Mouse (Mus musculus) liver, postnatal 0 days (tissue): ENCODE measurements around the gene Plxdc1. TPM values are rescaled to one million over a fixed set of nuclear protein-coding genes. Genes with fewer than 3 reads are reported as not detected.
A peak's percentile ranks its signal among the peaks of the same experiment; 100 is the strongest.

ENCODE experiments used
- ATAC-seq: fragments of 200-750 bp; cut with Nextera tagmentation; 2 replicates; pipeline ENCODE4 v1.8.0; 2017; ENCODE audit warnings: mild to moderate bottlenecking, moderate library complexity
- DNase-seq: peaks from one replicate; pipeline ENCODE4 v3.0.0-alpha.2; 2016
- H3K27ac ChIP-seq: fragments of 300-500 bp; sonication (generic); 2 replicates; pipeline ENCODE4 v1.5.1; 2014; ENCODE audit warnings: antibody characterized with exemption, moderate library complexity, mild to moderate bottlenecking, low read depth
- H3K27me3 ChIP-seq: fragments of 300-500 bp; sonication (generic); 2 replicates; pipeline ENCODE4 v1.6.1; 2014; ENCODE audit warnings: low read length, control low read depth, mixed read lengths; ENCODE audit not compliant: insufficient read depth
- H3K36me3 ChIP-seq: fragments of 300-500 bp; sonication (generic); replicated peaks from 2 replicates; pipeline ENCODE4 v1.6.1; 2014; ENCODE audit warnings: mild to moderate bottlenecking, control low read depth, low read length, moderate library complexity, mixed read lengths; ENCODE audit not compliant: insufficient read depth
- H3K4me1 ChIP-seq: fragments of 300-500 bp; sonication (generic); 2 replicates; pipeline ENCODE4 v1.6.1; 2014; ENCODE audit warnings: antibody characterized with exemption, mild to moderate bottlenecking, control low read depth; ENCODE audit not compliant: insufficient read depth
- H3K4me2 ChIP-seq: fragments of 300-500 bp; sonication (generic); 2 replicates; pipeline ENCODE4 v1.6.1; 2014; ENCODE audit warnings: low read depth, mild to moderate bottlenecking, low read length, moderate library complexity, mixed read lengths
- H3K4me3 ChIP-seq: fragments of 300-500 bp; sonication (generic); 2 replicates; pipeline ENCODE4 v1.5.1; 2014; ENCODE audit warnings: low read depth, low read length
- H3K9ac ChIP-seq: fragments of 300-500 bp; sonication (generic); replicated peaks from 2 replicates; pipeline ENCODE4 v1.6.1; 2014; ENCODE audit warnings: mild to moderate bottlenecking, moderate library complexity
- H3K9me3 ChIP-seq: fragments of 300-500 bp; sonication (generic); 2 replicates; pipeline ENCODE4 v1.6.1; 2016; ENCODE audit warnings: mild to moderate bottlenecking, control low read depth, low read length, mixed read lengths
- CTCF ChIP-seq: sonication (generic); IDR thresholded peaks from 2 replicates; pipeline ENCODE4 v1.5.1; 2016; ENCODE audit warnings: antibody characterized with exemption, low read depth
- EP300 ChIP-seq: IDR thresholded peaks from 2 replicates; pipeline ENCODE4 v1.6.1; 2016; ENCODE audit warnings: antibody characterized with exemption, low read depth, mild to moderate bottlenecking
- WGBS: fragments of 180-500 bp; shearing (Covaris S2); extraction: QIAGEN DNeasy Blood & Tissue Kit; methylation state at CpG from one replicate; pipeline ENCODE4 v1.1.7; 2014; ENCODE audit not compliant: insufficient replicate concordance; 5-methylcytosine and 5-hydroxymethylcytosine counted together
- polyA plus RNA-seq: library from polyadenylated mRNA; unstranded; fragments of >200 nt; fragmentation: Nextera tagmentation; extraction: Ambion mirVana; gene quantifications from 2 replicates; pipeline ENCODE4 v1.2.1, GENCODE M21; 2015

The Plxdc1 gene
- polyA plus RNA-seq, 1 experiment from 2014 or later = 0.75 TPM

- TF ChIP-seq CTCF (no peak), EP300 (no peak)
- Histone ChIP-seq H3K4me3 (no peak overlapping the region), H3K9me3 (no peaks in the 10 kb centered on the region), H3K9ac (no peak overlapping the region), H3K27me3 (no peaks in the 10 kb centered on the region), H3K36me3 (no peaks in the 10 kb centered on the region), H3K27ac (no peak overlapping the region), H3K4me2 (no peak overlapping the region), H3K4me1 (no peaks in the 10 kb centered on the region)
- WGBS = 76% methylated on average over 9 of the region's 9 CpGs
- no peak for ATAC-seq
- no peak for DNase-seq
Measured at GRCm38 (mm10) chr11:97923639-97924038, 62.6 kb downstream of the Plxdc1 start.

DNA sequence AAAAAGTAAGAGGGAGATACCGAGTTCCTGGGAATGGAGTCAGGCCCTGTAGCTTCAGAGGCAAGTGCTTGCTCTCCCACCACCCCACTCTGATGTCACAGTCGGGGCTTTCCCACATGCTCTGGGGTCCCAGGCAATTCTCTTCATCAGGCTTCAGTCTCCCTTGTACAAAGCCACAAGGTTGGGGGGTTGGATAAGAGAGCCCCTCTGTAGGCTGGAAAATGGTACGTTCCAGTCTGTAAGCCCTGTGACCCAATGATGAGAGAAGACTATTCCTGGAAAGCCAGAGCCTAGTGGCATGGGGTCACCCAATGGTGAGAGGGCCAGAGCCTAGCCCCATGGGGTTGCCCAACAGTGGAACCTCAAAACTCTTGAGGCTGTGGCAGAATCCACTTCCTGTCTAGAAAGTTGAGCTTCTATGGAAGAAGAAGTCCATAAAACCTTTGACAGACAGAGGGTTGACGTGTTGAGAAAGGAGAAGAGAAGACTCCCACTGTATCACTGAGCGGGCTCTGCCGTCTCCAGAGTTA, 70.2 kb downstream of the Plxdc1 start:
- no peak for ATAC-seq
- Histone ChIP-seq H3K27ac (no peak overlapping the region), H3K27me3 (no peaks in the 10 kb centered on the region), H3K36me3 (no peaks in the 10 kb centered on the region), H3K9me3 (no peaks in the 10 kb centered on the region), H3K9ac (no peak overlapping the region), H3K4me2 (no peak overlapping the region), H3K4me1 (no peaks in the 10 kb centered on the region), H3K4me3 (no peak overlapping the region)
- no peak for DNase-seq
- TF ChIP-seq EP300 (no peak), CTCF (no peak)
- WGBS = 73% methylated on average over 6 of the region's 6 CpGs

DNA sequence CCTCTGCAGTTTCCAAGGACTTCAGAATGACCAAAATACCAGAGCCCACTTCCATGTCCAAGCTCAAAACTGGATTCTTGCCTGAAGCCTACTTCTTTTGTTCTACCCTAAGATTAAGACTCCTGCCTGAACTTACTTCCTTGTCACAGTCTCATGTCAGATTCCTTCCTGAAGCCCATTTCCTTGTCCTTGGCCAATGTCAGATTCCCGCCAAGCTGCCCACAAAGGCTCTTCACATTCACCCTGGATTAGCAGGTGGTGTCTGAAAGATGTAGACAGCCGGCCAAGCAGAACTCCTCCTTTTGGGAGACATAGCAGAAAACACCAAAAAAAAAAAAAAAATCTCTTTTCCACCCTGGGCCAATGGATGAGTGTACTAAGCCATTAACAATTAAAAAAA, 70.8 kb downstream of the Plxdc1 start:
- Histone ChIP-seq H3K9ac (no peak overlapping the region), H3K36me3 (no peaks in the 10 kb centered on the region), H3K4me3 (no peak overlapping the region), H3K27me3 (no peaks in the 10 kb centered on the region), H3K4me2 (no peak overlapping the region), H3K9me3 (no peaks in the 10 kb centered on the region), H3K4me1 (no peaks in the 10 kb centered on the region), H3K27ac (no peak overlapping the region)
- 85% methylated on average over 2 of the region's 2 CpGs for WGBS
- no peak for TF ChIP-seq CTCF
- no peak for ATAC-seq
- DNase-seq = no peak

- Histone ChIP-seq H3K4me3 (no peak overlapping the region), H3K36me3 (no peaks in the 10 kb centered on the region), H3K27ac (no peak overlapping the region), H3K9me3 (no peaks in the 10 kb centered on the region), H3K4me2 (no peak overlapping the region), H3K9ac (no peak overlapping the region), H3K4me1 (no peaks in the 10 kb centered on the region), H3K27me3 (no peaks in the 10 kb centered on the region)
- DNase-seq (no peak), ATAC-seq (no peak)
- TF ChIP-seq CTCF (no peak), EP300 (no peak)
- 82% methylated on average over 14 of the region's 14 CpGs for WGBS
Measured at GRCm38 (mm10) chr11:97913111-97913510, 73.1 kb downstream of the Plxdc1 start.

GRCm38 (mm10) chr11:97908634-97909348, 77.5 kb downstream of the Plxdc1 start:
- Histone ChIP-seq H3K36me3 (no peaks in the 10 kb centered on the region), H3K9me3 (no peaks in the 10 kb centered on the region), H3K9ac (no peak overlapping the region), H3K27me3 (no peaks in the 10 kb centered on the region), H3K27ac (no peak overlapping the region), H3K4me3 (no peak overlapping the region), H3K4me2 (no peak overlapping the region), H3K4me1 (no peaks in the 10 kb centered on the region)
- 80% methylated on average over 11 of the region's 11 CpGs for WGBS
- TF ChIP-seq CTCF = no peak
- TF ChIP-seq EP300 = no peak
- ATAC-seq = no peak
- DNase-seq = no peak

GRCm38 (mm10) chr11:97907935-97908334, 78.3 kb downstream of the Plxdc1 start:
- ATAC-seq (no peak), DNase-seq (peak; percentile 20)
- WGBS = 60% methylated on average over 5 of the region's 5 CpGs
- Histone ChIP-seq H3K4me3 (no peak overlapping the region), H3K4me1 (no peaks in the 10 kb centered on the region), H3K4me2 (no peak overlapping the region), H3K9me3 (no peaks in the 10 kb centered on the region), H3K27me3 (no peaks in the 10 kb centered on the region), H3K27ac (no peak overlapping the region), H3K9ac (no peak overlapping the region), H3K36me3 (no peaks in the 10 kb centered on the region)
- TF ChIP-seq EP300 (no peak), CTCF (no peak)

DNA sequence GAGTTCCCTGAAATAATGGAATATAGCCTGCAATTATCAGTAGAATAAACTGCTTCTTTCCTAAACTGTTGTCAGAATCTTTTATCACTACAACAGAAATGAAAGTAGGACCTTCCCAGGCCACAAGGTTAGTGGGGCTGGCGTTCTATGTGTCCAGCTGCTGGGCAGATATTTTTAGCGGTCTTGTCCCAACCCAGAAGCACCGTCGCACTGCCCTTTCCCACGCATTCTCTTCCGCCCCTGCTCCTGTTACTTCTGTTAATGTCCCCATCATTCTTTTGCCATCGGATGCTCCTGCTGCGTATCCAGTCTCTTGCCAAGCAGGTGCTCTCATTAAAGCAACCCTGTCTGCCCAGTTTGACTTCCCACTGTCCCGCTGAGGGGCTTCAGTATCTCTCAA, 79.3 kb downstream of the Plxdc1 start:
- no peak overlapping the region for H3K4me3 ChIP-seq
- H3K27ac ChIP-seq = no peak overlapping the region
- no peak for TF ChIP-seq EP300
- no peak for TF ChIP-seq CTCF
- H3K27me3 ChIP-seq = no peaks in the 10 kb centered on the region
- H3K9ac ChIP-seq = no peak overlapping the region
- H3K36me3 ChIP-seq = no peaks in the 10 kb centered on the region
- H3K4me2 ChIP-seq = no peak overlapping the region
- DNase-seq (no peak), ATAC-seq (no peak)
- H3K9me3 ChIP-seq = no peaks in the 10 kb centered on the region
- H3K4me1 ChIP-seq = no peaks in the 10 kb centered on the region
- whole genome bisulfite sequencing = 77% methylated on average over 9 of the region's 9 CpGs
